Mouse (Mus musculus) urinary bladder, postnatal 10 days (tissue): Measurements from ENCODE around the gene Jmjd7.

Experiments
- DNase-seq: peaks from one replicate; pipeline ENCODE4 v3.0.0; 2022; ENCODE audit warnings: low spot score

The Jmjd7 gene

DNA sequence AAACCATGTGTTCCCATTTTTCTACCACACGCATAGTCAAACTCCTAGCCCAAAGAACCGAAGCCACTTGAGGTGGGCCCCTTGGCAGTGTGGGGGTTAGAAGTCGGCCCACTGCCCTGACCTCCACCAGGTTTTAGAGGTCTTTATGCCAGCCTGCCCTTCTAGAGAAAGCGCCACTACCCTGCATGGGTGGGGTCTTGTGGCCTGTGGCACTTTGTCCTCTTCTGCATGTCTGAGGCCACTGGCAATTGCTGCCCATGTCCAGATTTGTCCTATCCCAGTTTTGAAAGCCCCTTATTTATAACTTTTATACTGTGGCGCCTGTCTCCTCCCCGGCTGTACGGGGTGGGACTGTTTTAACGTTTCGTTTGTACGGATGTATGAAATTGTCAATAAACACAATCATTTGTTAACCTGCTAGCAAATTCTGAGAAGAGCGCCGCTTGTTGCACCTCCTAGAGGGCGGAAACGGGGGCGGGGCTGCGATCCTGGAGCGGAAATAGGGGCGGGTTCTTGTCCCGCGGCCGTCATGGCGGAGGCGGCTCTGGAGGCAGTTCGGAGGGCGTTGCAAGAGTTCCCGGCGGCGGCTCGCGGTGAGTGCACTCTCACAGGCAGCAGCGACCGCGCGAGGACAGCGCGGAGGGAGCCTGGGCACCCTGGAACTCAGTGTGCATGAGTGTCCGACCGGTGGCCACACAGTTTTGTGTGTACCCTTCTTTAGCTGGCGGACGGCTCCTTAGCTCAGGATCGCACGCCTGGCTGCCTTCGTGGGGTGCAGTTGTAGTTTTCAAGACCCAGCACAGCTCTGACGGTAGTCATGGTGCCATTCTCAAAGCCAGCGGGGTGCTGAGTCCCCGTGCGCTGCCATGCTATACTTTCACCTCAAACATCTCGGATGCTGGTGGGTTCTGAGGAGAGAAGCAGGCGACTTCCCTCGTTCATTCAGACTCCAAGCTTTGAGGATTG is at the start of gene Jmjd7, which contains the start of gene Gm28042:
Gene Jmjd7 (plus strand): TSS at position 500 of the 966 bp plus-strand sequence.
Gene Gm28042 (plus strand): TSS at position 510 of the 966 bp plus-strand sequence.
- DNase-seq = peak; percentile 70

DNA sequence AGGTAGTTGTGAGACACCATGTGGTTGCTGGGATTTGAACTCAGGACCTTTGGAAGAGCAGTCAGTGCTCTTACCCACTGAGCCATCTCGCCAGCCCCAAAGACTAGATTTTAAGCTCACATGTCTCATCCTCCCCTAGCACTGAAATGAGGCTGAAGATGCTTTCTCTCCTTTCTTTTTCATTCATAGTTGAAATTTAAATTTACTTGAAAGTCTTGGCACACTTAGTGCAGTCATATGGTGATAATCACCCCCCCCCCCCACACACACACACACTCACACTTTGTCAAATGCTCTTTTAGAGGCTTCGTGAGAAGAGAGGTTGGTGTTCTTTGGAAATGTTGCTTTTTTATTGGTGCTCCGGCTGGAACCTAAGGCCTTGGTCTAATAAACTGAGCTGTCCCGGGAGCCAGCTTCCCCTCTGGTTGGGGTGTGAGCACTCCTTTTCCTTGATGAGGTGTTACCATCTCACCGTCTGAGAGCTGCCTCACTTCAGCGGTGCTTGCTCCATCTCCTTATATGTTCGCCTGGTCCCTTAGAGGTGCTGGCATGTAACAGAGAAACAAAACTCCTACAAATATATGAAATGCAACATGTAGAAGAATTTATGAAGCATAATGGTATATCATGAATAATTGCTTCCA is 46.8 kb upstream of the Jmjd7 start:
- no peak for DNase-seq

DNA sequence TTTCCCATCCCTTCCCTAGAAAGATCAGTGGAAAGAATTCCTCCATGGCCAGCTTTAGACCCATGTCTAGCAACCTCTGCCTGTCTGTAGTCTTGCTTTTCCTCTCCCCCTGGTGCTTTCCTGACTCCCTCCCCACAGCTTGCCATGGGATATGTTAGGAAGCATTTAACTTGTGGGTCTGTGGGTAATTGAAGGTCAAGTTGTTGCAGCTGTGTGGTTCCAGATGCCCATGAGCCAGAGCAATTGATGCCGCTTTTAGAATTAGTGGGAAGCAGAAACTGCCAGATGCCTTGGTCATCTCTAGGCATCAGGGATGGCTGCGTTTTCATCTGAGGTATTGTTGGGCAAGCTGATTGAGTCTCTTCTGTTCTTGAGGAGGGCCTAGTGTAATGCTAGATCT is 45.7 kb upstream of the Jmjd7 start:
- no peak for DNase-seq

DNA sequence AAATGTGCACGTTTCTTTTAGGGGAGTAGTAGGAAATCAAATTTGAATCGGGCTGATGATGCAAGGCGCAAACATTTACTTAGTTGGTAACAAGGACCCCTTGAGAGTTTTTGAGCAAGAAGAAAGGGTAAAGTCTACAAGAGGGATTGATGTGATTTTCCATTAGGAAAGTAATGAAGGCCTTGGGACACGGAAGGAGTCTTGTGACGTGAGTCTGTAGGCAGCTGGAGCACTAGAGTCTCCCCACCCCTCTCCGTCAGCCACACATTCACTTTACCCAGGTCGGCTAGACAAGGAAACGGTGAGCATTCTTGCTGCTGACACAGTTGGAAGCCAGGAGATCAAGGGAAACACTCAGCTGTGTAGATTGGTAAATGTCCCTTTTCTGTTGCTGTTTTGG is 41.4 kb upstream of the Jmjd7 start:
- DNase-seq = no peak

DNA sequence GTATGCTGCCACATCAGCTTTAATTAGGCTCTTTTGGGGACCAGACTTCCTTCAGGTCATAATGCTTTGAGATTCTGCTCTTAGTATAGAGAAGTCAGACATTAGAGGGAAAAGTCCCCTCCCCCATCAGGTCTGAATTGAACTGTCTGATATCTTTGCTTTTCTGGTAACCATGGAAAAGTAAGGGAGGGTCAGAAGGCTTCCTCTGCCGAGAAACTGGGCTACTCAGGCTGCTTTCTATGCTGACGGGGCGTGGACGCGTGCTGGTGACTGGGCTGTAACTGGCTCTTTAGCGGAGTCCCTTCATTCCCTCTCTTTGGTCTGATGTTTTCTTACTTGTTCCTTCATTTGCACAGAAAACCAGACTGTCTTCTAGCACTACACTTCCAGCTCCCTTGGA is 40.9 kb upstream of the Jmjd7 start:
- DNase-seq = no peak

DNA sequence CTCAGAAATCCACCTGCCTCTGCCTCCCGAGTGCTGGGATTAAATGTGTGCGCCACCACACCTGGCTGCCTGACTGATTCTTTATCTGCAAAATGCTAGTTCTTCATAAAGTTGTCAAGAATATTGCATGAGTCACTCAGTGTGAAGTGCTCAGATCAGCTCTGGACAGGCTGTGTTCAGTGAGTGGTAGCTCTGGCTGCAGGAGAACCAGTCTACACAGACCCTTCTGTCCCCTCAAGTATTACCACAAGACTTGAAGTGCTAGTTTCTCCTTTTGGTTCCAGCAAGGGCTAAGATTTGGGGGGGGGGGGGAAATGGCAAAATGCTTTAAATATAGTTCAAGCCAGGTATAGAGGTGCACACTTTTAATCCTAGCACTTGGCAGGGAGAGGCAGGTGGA is 39.8 kb upstream of the Jmjd7 start:
- no peak for DNase-seq

DNA sequence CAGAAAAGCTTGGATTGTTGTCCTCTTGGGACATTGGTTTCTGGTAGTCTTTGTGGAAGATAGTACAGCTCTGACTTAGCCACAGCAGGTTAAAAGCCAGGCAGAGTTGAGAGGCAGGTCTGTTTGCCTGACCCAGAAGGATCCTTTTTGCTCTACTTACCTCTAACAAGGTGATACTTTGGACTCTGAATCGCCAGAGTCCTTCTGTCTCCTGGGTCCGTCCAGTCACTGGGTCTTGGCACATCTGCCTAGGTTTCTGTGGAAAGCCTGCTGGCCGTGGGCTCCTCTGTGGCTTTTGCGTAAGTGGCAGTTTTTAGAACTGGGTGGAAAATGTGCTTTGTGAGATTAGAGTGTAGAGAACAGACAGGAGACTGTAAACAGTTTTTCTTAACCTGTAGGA is 38.3 kb upstream of the Jmjd7 start:
- no peak for DNase-seq

DNA sequence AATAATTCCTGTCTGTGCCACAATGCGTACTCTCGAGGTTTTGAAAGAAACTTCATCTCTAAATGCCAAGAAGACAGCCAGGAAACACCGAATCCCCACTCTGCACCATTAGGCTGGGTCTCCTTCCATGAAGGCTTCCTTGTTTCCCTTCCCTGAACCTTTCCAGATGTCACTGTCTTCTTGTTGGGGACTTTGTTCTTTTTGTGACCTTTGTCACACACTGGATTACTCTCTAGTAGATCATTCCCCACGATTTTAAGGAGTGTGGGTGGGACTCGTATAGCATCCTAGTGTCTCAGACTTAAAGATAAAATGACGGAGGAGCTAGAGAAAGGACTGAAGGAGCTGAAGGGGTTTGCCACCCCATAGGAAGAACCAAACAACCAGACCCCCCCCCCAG is 36.4 kb upstream of the Jmjd7 start:
- no peak for DNase-seq

DNA sequence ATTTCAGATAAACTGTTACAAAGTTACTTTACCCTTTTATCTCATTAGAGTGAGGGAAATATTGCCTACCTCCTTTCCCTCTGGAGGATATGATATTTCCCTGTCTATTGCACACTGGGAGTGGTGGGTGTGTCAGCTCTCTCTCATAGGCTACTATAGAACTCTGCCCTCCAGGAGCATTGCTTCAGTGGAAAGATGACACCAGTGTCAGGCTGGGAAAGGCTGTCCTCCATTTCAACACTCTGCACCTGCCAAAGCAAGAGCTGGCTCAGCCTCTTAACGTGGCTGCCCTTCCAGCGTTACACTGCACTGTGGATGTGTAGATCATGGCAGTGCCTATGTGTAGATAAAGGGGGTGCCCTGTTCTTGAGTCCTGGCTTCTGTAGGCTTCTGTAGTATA is 34.9 kb upstream of the Jmjd7 start:
- DNase-seq = no peak

DNA sequence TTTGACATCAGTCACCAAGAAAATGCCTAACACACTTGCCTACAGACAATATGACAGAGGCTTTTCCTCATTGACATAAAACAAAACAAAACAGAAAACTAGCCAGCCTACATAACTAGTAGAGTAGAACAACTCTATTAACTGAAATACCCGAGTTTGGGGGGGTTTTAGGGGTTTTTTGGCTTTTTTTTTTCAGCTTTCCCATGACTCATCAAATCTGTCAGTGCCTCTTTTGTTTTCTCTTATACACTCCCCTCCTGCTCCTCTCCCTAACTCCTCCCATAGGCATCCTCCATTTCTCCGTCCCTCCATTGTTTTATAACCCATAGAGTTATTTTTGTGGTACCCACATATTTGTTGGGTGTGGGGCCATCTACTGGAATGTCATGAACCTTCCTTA is 33.8 kb upstream of the Jmjd7 start:
- DNase-seq = no peak

DNA sequence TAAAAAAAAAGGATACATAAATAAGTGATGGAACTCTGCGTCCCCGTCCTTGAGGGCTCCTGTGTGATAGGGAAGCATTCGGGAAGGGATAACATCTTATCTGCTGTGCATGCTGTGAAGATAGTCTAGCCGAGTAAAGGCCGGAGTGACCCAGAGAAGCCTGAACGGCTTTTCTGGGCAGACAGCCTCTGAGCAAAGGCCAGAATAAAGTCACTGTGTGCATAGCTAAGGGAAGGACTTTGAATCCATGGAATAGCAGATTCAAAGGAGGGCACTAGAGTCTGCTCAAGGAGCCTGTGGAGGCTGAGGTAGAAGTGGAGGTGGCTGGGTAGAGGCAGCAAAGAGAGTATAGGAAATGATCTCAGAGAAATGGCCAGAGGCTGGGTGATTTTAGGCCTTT is 32.4 kb upstream of the Jmjd7 start:
- DNase-seq = no peak

DNA sequence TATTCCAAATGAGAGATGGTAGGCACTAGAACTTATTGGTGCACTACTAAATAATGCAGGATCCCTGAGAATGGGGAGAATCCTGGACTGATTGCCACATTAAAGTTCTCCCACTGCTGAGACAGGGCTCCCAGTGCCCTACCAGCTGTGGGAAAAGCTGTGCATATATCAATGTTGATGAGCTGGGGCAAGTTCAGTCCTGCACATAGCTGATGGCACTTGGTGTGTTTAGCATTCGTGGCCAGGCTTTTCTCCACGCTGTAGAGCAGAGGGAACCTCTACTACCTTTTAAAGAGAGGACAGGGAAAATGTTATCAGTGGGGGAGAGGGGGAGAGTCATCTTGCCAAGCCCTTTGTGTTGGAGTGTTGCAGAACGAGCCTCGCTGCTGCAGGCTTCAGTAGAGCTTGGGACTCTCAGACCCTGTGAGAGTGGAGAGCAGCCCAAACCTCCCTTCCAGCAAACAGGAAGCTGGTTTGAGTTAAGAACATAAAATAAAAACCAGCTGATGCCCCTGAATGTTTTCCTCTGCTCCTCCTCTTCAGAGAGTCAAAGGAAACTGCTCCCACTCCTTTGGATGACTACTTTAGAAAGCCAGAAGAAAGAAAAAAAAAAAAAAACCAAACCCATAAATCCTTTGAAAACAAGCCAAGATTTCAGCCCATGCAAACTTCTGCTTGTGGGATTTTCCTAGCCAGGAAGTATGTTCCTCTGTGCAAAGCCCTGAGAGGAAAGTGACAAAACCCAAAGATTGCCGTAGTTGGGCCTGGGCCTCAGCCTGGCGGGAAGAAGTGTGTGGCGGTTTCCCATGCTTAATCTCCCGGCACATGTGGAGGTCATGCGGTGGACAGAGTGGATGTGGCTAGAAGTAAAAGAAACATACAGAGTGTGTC is 31.6 kb upstream of the Jmjd7 start:
- no peak for DNase-seq

DNA sequence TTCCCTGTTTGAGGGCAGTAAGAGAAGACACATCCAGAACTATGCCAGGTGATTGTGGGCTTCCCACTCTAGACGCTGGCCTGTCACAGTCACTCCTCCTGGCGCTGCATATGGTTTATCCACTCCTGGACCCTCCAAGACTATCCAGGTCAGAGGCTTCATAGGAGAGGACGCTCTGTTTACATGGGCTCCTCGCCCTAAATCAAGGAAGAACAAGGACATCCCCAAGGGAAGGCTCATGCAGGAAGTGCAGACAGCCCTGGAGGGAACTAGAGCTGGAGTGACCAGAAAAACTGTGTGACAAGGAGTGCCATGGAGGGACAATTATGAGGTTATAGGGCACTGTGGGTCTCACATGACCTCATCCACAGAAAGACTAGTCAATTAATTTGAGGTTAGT is 29.9 kb upstream of the Jmjd7 start:
- DNase-seq = no peak

DNA sequence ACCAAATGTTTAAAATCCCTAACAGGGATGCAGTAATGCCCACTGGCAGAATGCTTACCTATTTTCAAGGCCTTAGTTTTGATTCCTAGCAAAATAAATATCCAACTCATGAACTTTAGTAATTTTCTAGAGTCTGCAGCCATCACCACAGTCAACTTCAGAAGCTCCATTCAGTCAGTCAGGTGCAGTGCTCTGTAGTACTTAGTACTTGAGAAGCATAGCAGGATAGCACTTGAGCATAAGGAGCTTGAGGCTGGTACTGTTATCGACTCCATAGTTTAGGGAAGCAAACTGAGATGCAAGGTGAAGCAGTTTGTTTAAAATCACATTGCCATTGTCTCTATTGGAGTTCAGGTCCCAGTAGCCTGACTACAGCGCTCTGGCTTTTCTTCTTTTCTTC is 27.6 kb upstream of the Jmjd7 start:
- DNase-seq = no peak

DNA sequence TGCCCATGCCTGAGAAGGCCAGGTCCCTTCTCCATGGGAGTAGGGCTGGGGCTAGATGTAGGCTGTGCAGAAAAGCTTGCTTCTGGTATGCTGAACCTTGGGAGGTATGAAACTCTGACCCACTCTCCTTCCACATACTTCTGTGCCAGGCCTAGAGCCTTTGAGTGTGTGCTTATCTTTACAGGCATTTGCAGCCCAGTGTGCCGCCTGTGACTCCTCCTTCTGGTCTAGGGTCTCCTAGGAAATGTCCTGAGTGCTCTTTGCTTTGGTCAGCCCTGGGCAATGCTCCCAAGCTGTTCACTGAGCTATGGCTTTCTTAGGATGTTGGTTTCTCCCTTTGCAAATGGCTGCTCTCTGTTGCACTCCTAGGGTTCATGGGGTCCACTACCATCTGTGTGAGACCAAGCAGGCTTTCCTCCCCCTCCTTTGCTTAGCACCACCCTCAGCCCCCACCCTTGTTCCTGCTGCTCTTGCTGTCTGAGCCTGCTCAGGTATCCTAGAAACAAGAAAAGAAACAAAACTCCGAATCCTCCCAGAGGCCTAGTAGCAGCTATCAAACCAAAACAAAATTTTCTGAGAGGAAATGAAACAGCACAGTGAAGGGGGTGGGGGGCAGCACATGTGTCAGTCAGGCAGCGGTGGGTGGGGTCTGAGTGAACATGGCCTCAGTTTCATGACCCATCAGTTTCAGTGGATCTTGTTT is 26.2 kb upstream of the Jmjd7 start:
- DNase-seq = no peak

DNA sequence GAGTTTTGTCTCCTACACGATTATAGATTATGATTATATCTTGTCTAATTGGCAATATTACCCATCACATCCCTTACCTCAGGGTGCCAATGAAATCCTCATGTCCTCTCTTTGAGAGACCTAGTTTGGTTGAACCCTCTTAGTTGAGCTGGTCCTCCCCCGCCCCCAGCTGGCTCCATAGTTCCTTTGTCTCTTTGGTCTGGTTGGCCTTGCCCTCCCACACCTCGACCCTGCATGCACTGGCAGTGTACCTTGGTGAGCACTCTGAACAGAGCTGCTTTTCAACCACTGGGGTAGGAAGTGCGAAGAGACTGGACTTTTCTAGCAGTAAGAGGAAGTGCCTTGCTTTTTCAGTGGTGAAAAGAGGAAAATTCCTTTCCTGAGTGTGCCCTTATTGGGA is 25.3 kb upstream of the Jmjd7 start:
- no peak for DNase-seq

DNA sequence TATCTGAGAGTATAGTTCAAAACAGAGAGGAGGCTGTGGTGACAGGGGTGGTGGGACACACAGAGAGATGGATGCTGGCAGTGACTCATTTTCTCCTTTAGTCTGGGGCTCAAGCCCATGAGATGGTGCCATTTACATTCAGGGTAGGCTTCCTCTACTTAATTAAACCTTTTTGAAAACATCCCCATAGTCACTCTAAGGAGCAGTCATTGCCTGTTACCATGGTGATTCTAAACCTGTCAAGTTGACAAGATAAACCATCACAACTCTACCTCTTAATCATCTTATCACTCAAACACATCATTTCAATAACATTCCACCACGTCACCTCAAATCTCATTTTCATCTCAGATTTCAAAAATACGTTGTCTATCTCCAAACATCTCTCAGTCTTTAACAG is 23.3 kb upstream of the Jmjd7 start:
- no peak for DNase-seq

DNA sequence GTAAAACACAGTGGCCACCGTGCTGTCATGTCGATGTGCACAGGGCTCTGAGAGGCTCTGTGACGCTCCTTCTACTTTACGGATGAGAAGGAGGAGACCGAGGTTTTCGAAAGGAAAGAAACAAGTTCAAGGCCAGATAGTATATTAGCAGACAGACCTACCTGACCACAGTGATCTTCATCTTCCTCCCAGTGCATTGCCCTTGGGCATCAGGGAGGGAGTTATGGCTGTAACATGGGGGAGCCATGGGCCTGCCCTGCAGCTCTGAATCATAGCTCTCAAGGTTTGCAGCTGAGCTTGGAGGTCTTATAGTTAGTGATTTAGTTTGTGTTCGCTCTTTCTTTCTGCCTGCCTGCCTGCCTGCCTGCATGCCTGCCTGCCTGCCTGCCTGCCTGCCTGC is 20.6 kb upstream of the Jmjd7 start:
- DNase-seq = no peak

DNA sequence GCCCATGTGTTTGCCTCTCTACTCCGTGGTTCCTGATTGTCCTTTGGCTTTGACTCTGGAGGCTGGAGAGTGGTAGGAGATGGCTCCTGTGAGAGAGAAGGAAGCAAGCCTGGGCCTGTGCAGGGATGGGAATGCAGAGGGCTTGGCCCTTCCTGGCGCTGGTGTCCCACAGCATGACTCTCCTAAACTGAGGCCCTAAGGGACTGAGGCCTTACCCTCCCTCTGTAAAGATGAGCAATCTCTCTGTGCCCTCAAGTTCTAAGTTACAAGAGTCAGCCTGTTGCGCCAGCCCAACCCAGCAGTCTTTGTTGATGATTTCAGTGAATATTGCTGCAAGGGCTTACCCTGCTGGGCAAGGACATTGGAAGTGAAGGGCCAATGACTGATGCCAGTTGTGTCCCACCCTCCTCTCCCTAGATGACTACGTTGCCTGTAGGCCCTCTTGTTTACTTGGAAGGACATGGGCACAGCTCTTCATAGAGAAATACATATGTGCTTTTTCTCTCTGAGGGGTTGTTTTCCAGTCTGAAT is 19.5 kb upstream of the Jmjd7 start:
- no peak for DNase-seq

DNA sequence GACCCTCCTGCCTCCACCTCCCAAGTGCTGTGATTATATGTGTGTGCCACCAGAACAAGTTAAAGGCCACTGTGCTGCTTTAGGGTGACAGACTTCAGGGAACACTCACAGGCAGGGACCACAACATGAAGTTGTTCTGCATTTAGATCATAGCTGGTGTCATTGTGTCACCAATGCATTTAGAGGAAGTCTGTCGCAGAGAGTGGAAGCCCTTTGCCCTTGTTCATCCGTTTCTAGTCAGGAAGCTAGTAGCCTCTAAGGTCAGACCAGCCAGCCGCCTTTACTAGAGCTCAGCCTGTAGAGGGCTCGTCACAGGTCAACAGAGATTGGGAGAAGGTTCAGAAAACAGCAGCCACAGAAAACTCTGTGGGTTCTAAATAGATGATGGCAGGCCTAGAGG is 18.6 kb upstream of the Jmjd7 start:
- no peak for DNase-seq

DNA sequence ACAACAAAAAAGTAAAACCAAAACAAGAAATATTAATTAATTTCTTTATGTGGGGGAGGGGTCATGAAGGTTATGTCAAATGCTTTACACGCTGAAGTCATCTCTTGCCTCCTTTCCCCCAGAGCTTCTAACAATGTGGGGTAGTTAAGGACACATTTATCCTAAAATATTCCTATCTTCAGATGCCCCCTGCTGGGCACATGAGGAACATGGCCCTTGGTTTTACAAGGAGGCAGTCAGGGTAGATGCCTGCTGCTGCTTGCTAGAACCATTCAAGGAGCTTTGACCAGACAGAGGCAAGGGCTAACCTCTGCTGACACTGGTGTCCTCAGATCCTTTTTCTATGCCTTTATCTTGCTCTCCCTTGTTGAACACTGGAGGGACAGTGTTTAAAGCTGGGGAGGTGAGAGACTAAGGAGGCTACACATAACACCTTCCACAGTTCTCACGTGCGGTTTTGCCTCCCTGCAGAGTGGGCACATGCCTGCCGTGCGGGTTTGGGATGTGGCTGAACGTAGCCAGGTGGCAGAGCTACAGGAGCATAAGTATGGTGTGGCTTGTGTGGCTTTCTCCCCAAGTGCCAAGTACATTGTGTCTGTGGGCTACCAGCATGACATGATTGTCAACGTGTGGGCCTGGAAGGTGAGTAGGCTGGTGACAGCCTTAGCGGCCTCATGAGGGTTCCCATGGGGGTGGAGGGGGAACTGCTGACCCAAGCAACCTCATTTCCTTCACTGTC is 15.7 kb upstream of the Jmjd7 start:
- DNase-seq = no peak
